Mouse (Mus musculus): ENCODE data around the gene Sptb. TPM values are rescaled to one million over a fixed set of nuclear protein-coding genes. Genes with fewer than 3 reads are reported as not detected.

Gene Sptb
- total and polyA plus RNA-seq, 2 experiments, result 0.43 to 0.46 TPM

DNA sequence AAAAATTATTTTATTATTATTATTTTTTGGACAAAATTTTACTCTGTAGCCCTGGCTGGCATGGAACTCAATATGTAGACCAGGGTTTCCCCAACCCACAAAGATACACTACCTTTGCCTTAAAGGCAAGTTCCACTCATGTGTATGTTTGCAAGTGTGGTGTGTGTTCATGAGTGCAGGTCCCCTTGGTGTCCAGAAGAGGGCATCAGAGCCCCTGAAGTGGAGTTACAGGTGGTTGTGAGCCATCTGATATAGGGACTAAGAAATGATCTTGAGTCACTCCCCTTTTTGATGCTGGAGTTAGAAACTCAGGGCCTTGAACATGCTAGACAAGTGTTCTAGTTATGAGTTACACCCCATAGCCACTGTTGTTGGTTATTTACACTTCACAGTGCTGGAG lies 125.3 kb downstream of the Sptb start:
- Histone ChIP-seq H3K36me3 (ENCODE audit: control insufficient read depth, insufficient read depth, low read length) (no peaks in the 10 kb centered on the region), H3K79me2 (ENCODE audit: control insufficient read depth, insufficient read depth, low read length) (no peaks in the 10 kb centered on the region), H3K27me3 (ENCODE audit: control insufficient read depth, insufficient read depth, low read length) (no peaks in the 10 kb centered on the region), H3K9ac (ENCODE audit: low read depth, low read length) (no peak overlapping the region), H3K27ac (replicated peaks; ENCODE audit: insufficient read depth, low read depth, low read length) (no peak overlapping the region), H3K4me1 (ENCODE audit: control insufficient read depth, insufficient read depth, low read length) (peaks cover 10% of the 10 kb centered on the region), H3K4me3 (ENCODE audit: insufficient read depth, low read depth, low read length) (no peak overlapping the region)
- TF ChIP-seq CTCF (IDR thresholded peaks at IDR 0.05; ENCODE audit: low read depth, low read length) (no peak), POLR2A (IDR thresholded peaks at IDR 0.05; ENCODE audit: extremely low read depth, insufficient read depth, low read length) (no peak)
- DNase-seq (ENCODE audit: extremely low read depth, low read depth, low spot score), result no peak

DNA sequence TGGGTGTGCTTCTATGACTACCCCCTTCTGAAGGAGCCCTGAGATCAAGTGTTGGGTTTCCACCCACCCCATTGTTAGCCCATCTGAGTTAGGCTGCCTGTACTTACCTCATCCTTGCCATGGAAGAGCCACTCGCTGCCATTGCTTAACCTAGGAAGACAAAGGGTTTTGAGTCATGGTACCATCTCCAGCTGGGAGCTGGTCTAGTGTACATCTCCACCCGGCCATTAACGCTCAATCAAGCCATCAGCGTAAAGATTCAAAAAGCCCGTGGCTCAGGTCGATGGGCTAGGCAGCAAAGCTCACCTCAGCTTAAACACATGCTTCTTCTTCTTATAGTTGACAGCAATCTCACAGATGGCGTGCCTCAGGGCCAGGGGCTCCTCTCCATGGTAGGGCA lies 126.9 kb downstream of the Sptb start:
- TF ChIP-seq POLR2A (IDR thresholded peaks at IDR 0.05; ENCODE audit: extremely low read depth, insufficient read depth, low read length), result no peak
- no peak for TF ChIP-seq CTCF (IDR thresholded peaks at IDR 0.05; ENCODE audit: low read depth, low read length)
- DNase-seq (ENCODE audit: extremely low read depth, low read depth, low spot score), result no peak
- 93% methylated on average over 7 of the region's 7 CpGs for WGBS

GRCm38 (mm10) chr12:76582841-76583240 lies 127.5 kb downstream of the Sptb start:
- TF ChIP-seq POLR2A (IDR thresholded peaks at IDR 0.05; ENCODE audit: extremely low read depth, insufficient read depth, low read length), result no peak
- H3K36me3 ChIP-seq (ENCODE audit: control insufficient read depth, insufficient read depth, low read length), result no peaks in the 10 kb centered on the region
- no peak for DNase-seq (ENCODE audit: extremely low read depth, low read depth, low spot score)
- H3K27me3 ChIP-seq (ENCODE audit: control insufficient read depth, insufficient read depth, low read length), result no peaks in the 10 kb centered on the region
- WGBS, result 30% methylated on average over 6 of the region's 6 CpGs
- H3K79me2 ChIP-seq (ENCODE audit: control insufficient read depth, insufficient read depth, low read length), result no peaks in the 10 kb centered on the region
- H3K27ac ChIP-seq (replicated peaks; ENCODE audit: insufficient read depth, low read depth, low read length), result no peak overlapping the region
- H3K4me1 ChIP-seq (ENCODE audit: control insufficient read depth, insufficient read depth, low read length), result peaks cover 10% of the 10 kb centered on the region
- no peak overlapping the region for H3K9ac ChIP-seq (ENCODE audit: low read depth, low read length)
- H3K4me3 ChIP-seq (ENCODE audit: insufficient read depth, low read depth, low read length), result no peak overlapping the region

More for the DNA sequence above, 126.9 kb downstream of the Sptb start:
- Histone ChIP-seq H3K27me3 (ENCODE audit: control insufficient read depth, insufficient read depth, low read length) (no peaks in the 10 kb centered on the region), H3K27ac (replicated peaks; ENCODE audit: insufficient read depth, low read depth, low read length) (no peak overlapping the region), H3K4me1 (ENCODE audit: control insufficient read depth, insufficient read depth, low read length) (peaks cover 10% of the 10 kb centered on the region), H3K9ac (ENCODE audit: low read depth, low read length) (no peak overlapping the region), H3K4me3 (ENCODE audit: insufficient read depth, low read depth, low read length) (no peak overlapping the region), H3K79me2 (ENCODE audit: control insufficient read depth, insufficient read depth, low read length) (no peaks in the 10 kb centered on the region), H3K36me3 (ENCODE audit: control insufficient read depth, insufficient read depth, low read length) (no peaks in the 10 kb centered on the region)

- H3K27me3 ChIP-seq (ENCODE audit: control insufficient read depth, insufficient read depth, low read length), result no peaks in the 10 kb centered on the region
- no peak for TF ChIP-seq CTCF (IDR thresholded peaks at IDR 0.05; ENCODE audit: low read depth, low read length)
- no peaks in the 10 kb centered on the region for H3K79me2 ChIP-seq (ENCODE audit: control insufficient read depth, insufficient read depth, low read length)
- no peak overlapping the region for H3K27ac ChIP-seq (replicated peaks; ENCODE audit: insufficient read depth, low read depth, low read length)
- DNase-seq (ENCODE audit: extremely low read depth, low read depth, low spot score), result peak; percentile 45
- peaks cover 10% of the 10 kb centered on the region for H3K4me1 ChIP-seq (ENCODE audit: control insufficient read depth, insufficient read depth, low read length)
- no peak overlapping the region for H3K4me3 ChIP-seq (ENCODE audit: insufficient read depth, low read depth, low read length)
- H3K9ac ChIP-seq (ENCODE audit: low read depth, low read length), result no peak overlapping the region
- peaks cover 2% of the 10 kb centered on the region; the same call in 1 of the 2 replicates for H3K36me3 ChIP-seq (ENCODE audit: control insufficient read depth, insufficient read depth, low read length)
- WGBS, result 72% methylated on average over 3 of the region's 3 CpGs
Measured at GRCm38 (mm10) chr12:76582139-76582538, 128.2 kb downstream of the Sptb start.

DNA sequence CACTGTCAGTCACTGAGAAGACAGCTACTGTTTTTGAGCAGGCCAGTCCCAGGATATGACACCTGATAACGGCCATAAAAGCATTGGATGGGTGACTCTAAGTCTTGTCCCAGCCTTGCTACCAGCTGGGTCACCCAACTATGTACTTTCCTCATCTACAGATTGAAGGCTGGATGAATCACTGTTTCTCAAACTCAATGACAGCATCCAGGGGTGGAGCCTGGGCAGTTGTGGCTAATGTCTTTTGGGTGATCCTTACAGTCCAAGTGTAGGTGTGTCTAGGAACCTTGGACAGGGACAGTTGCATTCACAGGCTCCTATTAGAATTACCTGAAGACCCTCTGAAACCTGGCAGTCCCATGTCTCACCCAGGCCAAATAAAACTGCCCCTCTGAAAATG lies 130.5 kb downstream of the Sptb start:
- no peak for DNase-seq (ENCODE audit: extremely low read depth, low read depth, low spot score)
- TF ChIP-seq POLR2A (IDR thresholded peaks at IDR 0.05; ENCODE audit: extremely low read depth, insufficient read depth, low read length), result no peak
- TF ChIP-seq CTCF (IDR thresholded peaks at IDR 0.05; ENCODE audit: low read depth, low read length), result no peak

DNA sequence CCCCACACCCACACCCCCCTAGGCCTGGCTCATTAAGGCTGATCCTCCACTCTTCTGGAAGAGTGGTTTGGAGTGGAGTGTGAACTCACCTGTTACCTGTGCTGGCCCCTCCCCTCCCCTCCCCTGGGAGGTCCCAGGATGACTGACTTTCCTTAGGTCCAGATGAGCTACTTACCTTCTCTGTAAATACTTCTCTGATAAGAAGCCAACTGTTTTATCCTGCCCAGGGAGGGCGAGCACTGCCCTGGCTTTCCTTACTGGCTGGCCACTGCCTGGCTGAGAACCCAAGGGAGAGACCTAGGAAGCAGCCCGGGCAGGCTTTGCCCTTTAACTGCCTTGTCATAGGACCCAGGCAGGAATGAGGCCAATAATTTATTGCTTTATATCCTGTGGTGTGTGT lies 131.9 kb downstream of the Sptb start:
- no peak for DNase-seq (ENCODE audit: extremely low read depth, low read depth, low spot score)
- Histone ChIP-seq H3K4me3 (ENCODE audit: insufficient read depth, low read depth, low read length) (no peak overlapping the region), H3K27ac (replicated peaks; ENCODE audit: insufficient read depth, low read depth, low read length) (no peak overlapping the region), H3K79me2 (ENCODE audit: control insufficient read depth, insufficient read depth, low read length) (no peaks in the 10 kb centered on the region), H3K4me1 (ENCODE audit: control insufficient read depth, insufficient read depth, low read length) (peaks cover 10% of the 10 kb centered on the region), H3K9ac (ENCODE audit: low read depth, low read length) (no peak overlapping the region), H3K27me3 (ENCODE audit: control insufficient read depth, insufficient read depth, low read length) (no peaks in the 10 kb centered on the region), H3K36me3 (ENCODE audit: control insufficient read depth, insufficient read depth, low read length) (peaks cover 17% of the 10 kb centered on the region)
- 23% methylated on average over 2 of the region's 2 CpGs for WGBS
- TF ChIP-seq CTCF (IDR thresholded peaks at IDR 0.05; ENCODE audit: low read depth, low read length), result no peak
- TF ChIP-seq POLR2A (IDR thresholded peaks at IDR 0.05; ENCODE audit: extremely low read depth, insufficient read depth, low read length), result no peak

More for the DNA sequence above, 130.5 kb downstream of the Sptb start:
- H3K4me1 ChIP-seq (ENCODE audit: control insufficient read depth, insufficient read depth, low read length), result peaks cover 10% of the 10 kb centered on the region
- H3K4me3 ChIP-seq (ENCODE audit: insufficient read depth, low read depth, low read length), result no peak overlapping the region
- peaks cover 17% of the 10 kb centered on the region for H3K36me3 ChIP-seq (ENCODE audit: control insufficient read depth, insufficient read depth, low read length)
- no peaks in the 10 kb centered on the region for H3K27me3 ChIP-seq (ENCODE audit: control insufficient read depth, insufficient read depth, low read length)
- no peaks in the 10 kb centered on the region for H3K79me2 ChIP-seq (ENCODE audit: control insufficient read depth, insufficient read depth, low read length)
- WGBS, result 97% methylated on average over 1 of the region's 1 CpGs
- no peak overlapping the region for H3K9ac ChIP-seq (ENCODE audit: low read depth, low read length)
- no peak overlapping the region for H3K27ac ChIP-seq (replicated peaks; ENCODE audit: insufficient read depth, low read depth, low read length)
